Mouse (Mus musculus) myocyte (in vitro differentiated cells): ENCODE measurements around the gene Kcnd3.

Source experiments
- CEBPB ChIP-seq: IDR thresholded peaks from 2 replicates; pipeline ENCODE4 v1.6.1; 2011; ENCODE audit warnings: mild to moderate bottlenecking, moderate library complexity; ENCODE audit not compliant: poor library complexity, insufficient read depth, severe bottlenecking
- E2F4 ChIP-seq: IDR thresholded peaks from one replicate; pipeline ENCODE4 v1.6.1; 2011; ENCODE audit warnings: mild to moderate bottlenecking, control low read depth, moderate library complexity; ENCODE audit not compliant: insufficient read depth
- MAX ChIP-seq: IDR thresholded peaks from one replicate; pipeline ENCODE4 v1.6.1; 2011; ENCODE audit warnings: low read depth, mild to moderate bottlenecking, control low read depth
- MYOD1 ChIP-seq, 3 experiments: IDR thresholded peaks; one replicate each; pipeline ENCODE4 v1.6.1; 2011; ENCODE audit warnings: control low read depth in 2 of 3, low read depth in 2 of 3, mild to moderate bottlenecking in 2 of 3, moderate library complexity in 1 of 3; ENCODE audit not compliant: insufficient read length in 2 of 3, control insufficient read depth in 1 of 3
- MYOG ChIP-seq, 3 experiments: IDR thresholded peaks; one replicate each; pipeline ENCODE4 v1.6.1; 2011; ENCODE audit warnings: control low read depth in 2 of 3, low read depth in 2 of 3, mild to moderate bottlenecking in 2 of 3; ENCODE audit not compliant: insufficient read length in 2 of 3, control insufficient read depth in 1 of 3, insufficient read depth in 1 of 3
- POLR2A ChIP-seq: IDR thresholded peaks from one replicate; pipeline ENCODE4 v1.6.1; 2011; ENCODE audit warnings: low read depth, mild to moderate bottlenecking, control low read depth, moderate library complexity; ENCODE audit not compliant: insufficient read length
- POLR2AphosphoS2 ChIP-seq: IDR thresholded peaks from one replicate; pipeline ENCODE4 v1.6.1; 2011; ENCODE audit warnings: low read depth, control low read depth; ENCODE audit not compliant: insufficient read length
- REST ChIP-seq: IDR thresholded peaks from one replicate; pipeline ENCODE4 v1.6.1; 2011; ENCODE audit warnings: mild to moderate bottlenecking, control low read depth, moderate library complexity; ENCODE audit not compliant: insufficient read depth, insufficient read length
- SRF ChIP-seq: IDR thresholded peaks from one replicate; pipeline ENCODE4 v1.6.1; 2011; ENCODE audit warnings: low read depth; ENCODE audit not compliant: control insufficient read depth, insufficient read length
- TCF12 ChIP-seq: IDR thresholded peaks from one replicate; pipeline ENCODE4 v1.6.1; 2011; ENCODE audit warnings: mild to moderate bottlenecking, control low read depth; ENCODE audit not compliant: poor library complexity, insufficient read depth, severe bottlenecking
- TCF3 ChIP-seq: IDR thresholded peaks from one replicate; pipeline ENCODE4 v1.6.1; 2011; ENCODE audit warnings: low read depth, control low read depth; ENCODE audit not compliant: insufficient read length
- USF1 ChIP-seq: IDR thresholded peaks from one replicate; pipeline ENCODE4 v1.6.1; 2011; ENCODE audit warnings: low read depth, mild to moderate bottlenecking, control low read depth, moderate library complexity

- TF ChIP-seq POLR2A (no peak), MAX (no peak), MYOG (IDR thresholded peaks at IDR 0.05; ENCODE audit: control insufficient read depth in 1 of 3, insufficient read depth in 1 of 3, insufficient read length in 2 of 3, low read depth in 2 of 3) (no peak), USF1 (no peak), MYOD1 (IDR thresholded peaks at IDR 0.05; ENCODE audit: control insufficient read depth in 1 of 3, insufficient read length in 2 of 3, low read depth in 2 of 3) (no peak), E2F4 (no peak), TCF12 (no peak), SRF (no peak), POLR2AphosphoS2 (no peak), CEBPB (no peak), TCF3 (no peak), REST (no peak)
Observed at GRCm38 (mm10) chr3:105665105-105665765, 213.1 kb downstream of the Kcnd3 start.
